Mouse (Mus musculus): ENCODE data around the gene Gabrb3. TPM values are rescaled to one million over a fixed set of nuclear protein-coding genes. Genes with fewer than 3 reads are reported as not detected.

Gabrb3 gene
- polyA plus RNA-seq, 2 experiments, result 1.2 to 1.5 TPM

- DNase-seq (ENCODE audit: low spot score), result no peak
- H3K36me3 ChIP-seq (ENCODE audit: control insufficient read depth, insufficient read depth, low read length), result no peaks in the 10 kb centered on the region
- no peaks in the 10 kb centered on the region for H3K27me3 ChIP-seq (ENCODE audit: control insufficient read depth, insufficient read depth, low read length)
- H3K4me2 ChIP-seq (replicated peaks; ENCODE audit: low read depth, low read length, severe bottlenecking), result no peak overlapping the region
- WGBS, result 87% methylated on average over 4 of the region's 4 CpGs
- H3K4me3 ChIP-seq (replicated peaks; ENCODE audit: low read length), result no peak overlapping the region
- no peak overlapping the region for H3K9ac ChIP-seq (ENCODE audit: low read depth, low read length, severe bottlenecking)
- no peak for TF ChIP-seq POLR2A (IDR thresholded peaks at IDR 0.05; ENCODE audit: borderline replicate concordance, extremely low read depth, insufficient read depth, insufficient read length)
- ATAC-seq (ENCODE audit: low FRiP score, low read depth), result no peak
- no peak overlapping the region for H3K27ac ChIP-seq (replicated peaks; ENCODE audit: low read depth, low read length)
- no peaks in the 10 kb centered on the region for H3K9me3 ChIP-seq (ENCODE audit: control insufficient read depth, low read length)
- no peaks in the 10 kb centered on the region for H3K4me1 ChIP-seq (ENCODE audit: control insufficient read depth, insufficient read depth, low read length)
These were observed 25.9 kb upstream of the Gabrb3 start for GRCm38 (mm10) chr7:57393551-57393950.

- Histone ChIP-seq H3K27ac (replicated peaks; ENCODE audit: low read depth, low read length) (no peak overlapping the region), H3K27me3 (ENCODE audit: control insufficient read depth, insufficient read depth, low read length) (no peaks in the 10 kb centered on the region), H3K4me2 (replicated peaks; ENCODE audit: low read depth, low read length, severe bottlenecking) (no peak overlapping the region), H3K9ac (ENCODE audit: low read depth, low read length, severe bottlenecking) (no peak overlapping the region), H3K4me3 (replicated peaks; ENCODE audit: low read length) (no peak overlapping the region), H3K36me3 (ENCODE audit: control insufficient read depth, insufficient read depth, low read length) (no peaks in the 10 kb centered on the region), H3K4me1 (ENCODE audit: control insufficient read depth, insufficient read depth, low read length) (no peaks in the 10 kb centered on the region), H3K9me3 (ENCODE audit: control insufficient read depth, low read length) (no peaks in the 10 kb centered on the region)
- DNase-seq (ENCODE audit: low spot score) (no peak), ATAC-seq (ENCODE audit: low FRiP score, low read depth) (no peak)
- TF ChIP-seq POLR2A (IDR thresholded peaks at IDR 0.05; ENCODE audit: borderline replicate concordance, extremely low read depth, insufficient read depth, insufficient read length), result no peak
- 92% methylated on average over 4 of the region's 4 CpGs for WGBS
These were observed 8.3 kb upstream of the Gabrb3 start for GRCm38 (mm10) chr7:57411163-57411562.

GRCm38 (mm10) chr7:57412896-57413295 lies 6.6 kb upstream of the Gabrb3 start:
- Histone ChIP-seq H3K4me3 (replicated peaks; ENCODE audit: low read length) (no peak overlapping the region), H3K9ac (ENCODE audit: low read depth, low read length, severe bottlenecking) (no peak overlapping the region), H3K4me2 (replicated peaks; ENCODE audit: low read depth, low read length, severe bottlenecking) (no peak overlapping the region), H3K9me3 (ENCODE audit: control insufficient read depth, low read length) (no peaks in the 10 kb centered on the region), H3K27ac (replicated peaks; ENCODE audit: low read depth, low read length) (no peak overlapping the region), H3K4me1 (ENCODE audit: control insufficient read depth, insufficient read depth, low read length) (no peaks in the 10 kb centered on the region), H3K36me3 (ENCODE audit: control insufficient read depth, insufficient read depth, low read length) (no peaks in the 10 kb centered on the region), H3K27me3 (ENCODE audit: control insufficient read depth, insufficient read depth, low read length) (no peaks in the 10 kb centered on the region)
- DNase-seq (ENCODE audit: low spot score) (no peak), ATAC-seq (ENCODE audit: low FRiP score, low read depth) (no peak)
- no peak for TF ChIP-seq POLR2A (IDR thresholded peaks at IDR 0.05; ENCODE audit: borderline replicate concordance, extremely low read depth, insufficient read depth, insufficient read length)
- WGBS, result 56% methylated on average over 1 of the region's 1 CpGs

GRCm38 (mm10) chr7:57421044-57421443 lies 1.6 kb downstream of the Gabrb3 start:
- Histone ChIP-seq H3K9ac (ENCODE audit: low read depth, low read length, severe bottlenecking) (no peak overlapping the region), H3K27ac (replicated peaks; ENCODE audit: low read depth, low read length) (no peak overlapping the region), H3K4me1 (ENCODE audit: control insufficient read depth, insufficient read depth, low read length) (no peaks in the 10 kb centered on the region), H3K4me3 (replicated peaks; ENCODE audit: low read length) (no peak overlapping the region), H3K4me2 (replicated peaks; ENCODE audit: low read depth, low read length, severe bottlenecking) (no peak overlapping the region), H3K9me3 (ENCODE audit: control insufficient read depth, low read length) (no peaks in the 10 kb centered on the region), H3K27me3 (ENCODE audit: control insufficient read depth, insufficient read depth, low read length) (no peaks in the 10 kb centered on the region), H3K36me3 (ENCODE audit: control insufficient read depth, insufficient read depth, low read length) (no peaks in the 10 kb centered on the region)
- ATAC-seq (ENCODE audit: low FRiP score, low read depth), result no peak
- DNase-seq (ENCODE audit: low spot score), result no peak
- no peak for TF ChIP-seq POLR2A (IDR thresholded peaks at IDR 0.05; ENCODE audit: borderline replicate concordance, extremely low read depth, insufficient read depth, insufficient read length)
- WGBS, result 71% methylated on average over 1 of the region's 1 CpGs

GRCm38 (mm10) chr7:57422675-57423074 lies 3.2 kb downstream of the Gabrb3 start:
- WGBS, result 74% methylated on average over 1 of the region's 1 CpGs
- no peaks in the 10 kb centered on the region for H3K36me3 ChIP-seq (ENCODE audit: control insufficient read depth, insufficient read depth, low read length)
- no peaks in the 10 kb centered on the region for H3K4me1 ChIP-seq (ENCODE audit: control insufficient read depth, insufficient read depth, low read length)
- H3K9me3 ChIP-seq (ENCODE audit: control insufficient read depth, low read length), result no peaks in the 10 kb centered on the region
- no peak overlapping the region for H3K4me2 ChIP-seq (replicated peaks; ENCODE audit: low read depth, low read length, severe bottlenecking)
- no peak overlapping the region for H3K27ac ChIP-seq (replicated peaks; ENCODE audit: low read depth, low read length)
- ATAC-seq (ENCODE audit: low FRiP score, low read depth) (no peak), DNase-seq (ENCODE audit: low spot score) (no peak)
- no peak for TF ChIP-seq POLR2A (IDR thresholded peaks at IDR 0.05; ENCODE audit: borderline replicate concordance, extremely low read depth, insufficient read depth, insufficient read length)
- no peak overlapping the region for H3K4me3 ChIP-seq (replicated peaks; ENCODE audit: low read length)
- H3K27me3 ChIP-seq (ENCODE audit: control insufficient read depth, insufficient read depth, low read length), result no peaks in the 10 kb centered on the region
- no peak overlapping the region for H3K9ac ChIP-seq (ENCODE audit: low read depth, low read length, severe bottlenecking)

GRCm38 (mm10) chr7:57448239-57448638 lies 28.7 kb downstream of the Gabrb3 start:
- Histone ChIP-seq H3K36me3 (ENCODE audit: control insufficient read depth, insufficient read depth, low read length) (no peaks in the 10 kb centered on the region), H3K4me3 (replicated peaks; ENCODE audit: low read length) (no peak overlapping the region), H3K9ac (ENCODE audit: low read depth, low read length, severe bottlenecking) (no peak overlapping the region), H3K4me2 (replicated peaks; ENCODE audit: low read depth, low read length, severe bottlenecking) (no peak overlapping the region), H3K27ac (replicated peaks; ENCODE audit: low read depth, low read length) (no peak overlapping the region), H3K27me3 (ENCODE audit: control insufficient read depth, insufficient read depth, low read length) (no peaks in the 10 kb centered on the region), H3K4me1 (ENCODE audit: control insufficient read depth, insufficient read depth, low read length) (no peaks in the 10 kb centered on the region), H3K9me3 (ENCODE audit: control insufficient read depth, low read length) (no peaks in the 10 kb centered on the region)
- no peak for ATAC-seq (ENCODE audit: low FRiP score, low read depth)
- TF ChIP-seq POLR2A (IDR thresholded peaks at IDR 0.05; ENCODE audit: borderline replicate concordance, extremely low read depth, insufficient read depth, insufficient read length), result no peak
- 65% methylated on average over 1 of the region's 1 CpGs for WGBS
- DNase-seq (ENCODE audit: low spot score), result no peak
